Mouse (Mus musculus): ENCODE data around the gene Atg2a.
A peak's percentile ranks its signal among the peaks of the same experiment; 100 is the strongest.

Atg2a gene

GRCm38 (mm10) chr19:6247526-6248300 lies 6.2 kb downstream of the Atg2a start:
- DNase-seq: no peak

DNA sequence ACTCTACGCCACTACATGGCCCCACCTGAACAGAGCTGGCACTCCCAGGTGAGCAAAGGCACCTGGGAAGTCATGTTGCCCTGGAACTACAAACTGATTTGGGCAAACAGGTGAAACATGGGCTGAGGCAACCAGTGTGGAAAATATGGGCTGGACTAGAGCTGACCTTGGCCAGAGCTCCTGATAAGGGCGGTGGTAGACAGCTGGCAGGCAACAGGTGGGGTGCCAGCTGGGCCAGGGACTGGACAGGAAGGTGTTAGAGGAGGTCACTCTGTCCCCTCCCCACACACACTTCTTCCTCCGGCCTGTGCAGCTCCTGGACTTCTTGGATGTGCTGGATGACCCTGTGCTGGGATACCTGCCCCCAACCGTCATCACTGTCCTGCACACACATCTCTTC lies 11.6 kb downstream of the Atg2a start:
- no peak for DNase-seq

GRCm38 (mm10) chr19:6260428-6260827 lies 19.0 kb downstream of the Atg2a start:
- peak; percentile 58 to 70 for DNase-seq

GRCm38 (mm10) chr19:6260946-6261345 lies 19.5 kb downstream of the Atg2a start:
- peak in 1 of 2 experiments; percentile 44 for DNase-seq

DNA sequence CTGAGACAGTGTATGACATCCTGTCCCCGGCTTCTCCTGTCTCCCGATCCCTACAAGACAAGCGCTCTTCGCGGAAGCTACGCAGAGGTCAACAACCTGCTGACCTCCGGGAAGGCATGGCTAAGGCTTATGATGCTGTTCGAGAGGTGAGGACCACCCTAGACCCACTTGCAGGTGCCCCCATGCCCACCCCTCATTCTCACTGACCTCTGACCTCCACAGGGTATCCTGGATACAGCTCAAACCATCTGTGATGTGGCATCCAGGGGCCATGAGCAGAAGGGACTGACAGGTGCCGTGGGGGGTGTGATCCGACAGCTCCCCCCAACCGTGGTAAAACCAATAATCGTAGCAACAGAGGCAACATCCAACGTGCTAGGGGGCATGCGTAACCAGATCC lies 19.9 kb downstream of the Atg2a start:
- no peak for DNase-seq

- DNase-seq: peak; percentile 71 to 87
Observed at GRCm38 (mm10) chr19:6262222-6262621, 20.8 kb downstream of the Atg2a start.

DNA sequence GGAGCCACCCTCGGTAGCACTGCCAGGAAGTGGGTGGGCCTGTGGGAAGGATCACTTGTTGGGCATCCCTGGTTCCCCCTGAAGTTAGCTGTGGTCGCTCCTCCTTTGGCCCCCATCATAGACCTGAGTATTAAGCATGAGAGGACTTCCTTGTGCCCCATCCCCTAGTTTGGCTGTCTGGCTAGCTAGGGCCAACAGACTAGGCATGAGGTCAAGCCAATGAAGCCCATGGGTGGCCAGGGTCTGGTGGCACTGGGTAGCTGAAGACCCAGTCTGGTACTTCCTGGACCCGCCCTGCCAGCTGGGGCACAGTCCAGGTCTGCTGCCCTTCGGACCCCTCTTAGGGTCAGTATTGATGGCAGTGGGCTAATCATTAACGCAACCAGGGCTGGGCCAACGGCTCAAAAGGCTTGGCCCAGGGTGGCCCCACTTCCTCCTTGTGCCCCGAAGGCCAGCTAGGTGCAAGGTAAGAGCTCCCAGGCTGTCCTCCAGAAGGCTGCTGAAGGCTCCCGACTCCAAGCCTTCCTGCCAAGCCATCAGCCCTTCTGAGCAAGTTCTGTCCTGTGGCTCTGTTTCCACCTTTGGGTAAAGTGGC lies 21.5 kb downstream of the Atg2a start:
- DNase-seq: peak; percentile 86 to 90

- peak in 1 of 2 experiments; percentile 63 for DNase-seq
Observed at GRCm38 (mm10) chr19:6264200-6264599, 22.7 kb downstream of the Atg2a start.

DNA sequence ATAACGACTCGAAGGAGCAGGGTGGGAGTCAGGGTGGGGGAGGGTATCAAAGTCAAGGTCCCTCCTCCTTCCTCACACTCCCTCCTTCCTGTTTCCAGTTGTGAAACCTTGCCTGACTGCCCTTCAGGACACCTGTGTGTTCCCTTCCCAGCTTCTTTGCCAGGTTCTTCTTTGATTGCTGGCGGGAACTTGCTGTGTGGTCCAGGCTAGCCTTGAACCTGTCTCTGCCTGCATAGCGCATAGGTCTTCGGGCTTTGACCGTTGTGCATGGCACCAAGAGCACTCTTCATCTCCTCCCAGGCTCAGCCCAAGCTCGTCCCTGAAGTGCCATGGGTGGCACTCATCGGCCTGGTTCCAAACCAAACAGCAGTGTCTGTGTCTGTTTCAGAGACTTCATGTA lies 23.5 kb downstream of the Atg2a start:
- no peak for DNase-seq

- DNase-seq: peak in 1 of 2 experiments; percentile 36
Observed at GRCm38 (mm10) chr19:6265727-6266182, 24.3 kb downstream of the Atg2a start.

DNA sequence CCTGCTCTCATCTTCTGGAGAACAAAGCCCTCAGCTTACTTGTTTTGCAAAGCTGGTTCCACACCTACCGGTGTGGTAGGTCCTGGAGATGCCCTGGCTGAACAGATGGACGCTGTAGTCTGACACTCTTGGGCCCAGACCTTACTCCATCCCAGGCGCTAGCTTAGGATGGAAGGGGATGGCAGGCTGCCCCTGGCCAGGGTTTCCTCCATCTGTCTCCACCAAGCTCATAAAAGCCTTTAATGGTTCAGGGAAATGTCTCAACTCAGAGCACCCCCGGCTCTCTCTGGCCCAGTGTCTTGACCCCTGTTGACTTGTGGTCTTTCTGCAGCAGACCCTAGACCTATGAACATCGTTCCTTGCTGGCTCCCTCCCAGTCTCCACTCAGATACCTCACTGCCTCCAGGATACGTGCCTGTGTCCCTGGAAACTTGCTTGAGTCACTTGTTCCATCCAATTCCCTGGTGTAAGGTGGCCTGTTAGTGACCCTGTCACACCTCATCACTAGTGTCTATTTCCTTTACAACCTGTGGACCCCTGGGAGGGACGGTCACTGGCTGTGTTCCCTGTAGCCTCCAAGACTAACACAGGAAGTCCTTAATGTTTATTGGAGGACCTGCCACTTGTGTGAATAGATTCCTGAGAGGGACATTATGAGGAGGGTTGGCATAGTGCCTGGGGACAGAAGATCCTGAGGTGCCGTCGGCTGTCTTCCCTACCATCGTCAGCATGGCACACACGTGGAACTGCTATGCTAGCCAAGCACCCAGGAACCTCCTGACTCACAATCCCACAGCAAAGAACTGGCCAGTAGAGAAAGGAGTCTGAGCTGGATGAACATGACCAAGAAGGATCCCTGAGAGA lies 26.1 kb downstream of the Atg2a start:
- peak; percentile 56 to 63 for DNase-seq

DNA sequence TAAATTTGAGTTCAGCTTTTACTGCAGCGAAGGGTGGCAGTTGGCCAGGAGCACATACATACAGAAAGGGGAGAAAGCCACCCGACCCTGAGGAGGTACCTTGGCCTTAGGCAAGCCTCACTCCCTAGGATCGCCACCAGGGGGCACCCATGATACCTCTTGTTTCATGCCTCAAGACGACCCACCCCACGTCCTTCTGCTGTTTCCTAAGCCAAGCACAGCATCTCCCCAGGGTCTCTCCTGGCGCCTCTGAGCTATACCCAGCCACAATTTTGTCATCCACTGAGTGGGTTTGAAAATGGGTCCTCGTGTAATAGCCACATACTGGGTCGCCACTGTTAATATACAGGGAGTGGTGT lies 26.7 kb downstream of the Atg2a start:
- peak; percentile 89 to 94 for DNase-seq

- DNase-seq: no peak
Observed at GRCm38 (mm10) chr19:6268670-6269132, 27.2 kb downstream of the Atg2a start.

DNA sequence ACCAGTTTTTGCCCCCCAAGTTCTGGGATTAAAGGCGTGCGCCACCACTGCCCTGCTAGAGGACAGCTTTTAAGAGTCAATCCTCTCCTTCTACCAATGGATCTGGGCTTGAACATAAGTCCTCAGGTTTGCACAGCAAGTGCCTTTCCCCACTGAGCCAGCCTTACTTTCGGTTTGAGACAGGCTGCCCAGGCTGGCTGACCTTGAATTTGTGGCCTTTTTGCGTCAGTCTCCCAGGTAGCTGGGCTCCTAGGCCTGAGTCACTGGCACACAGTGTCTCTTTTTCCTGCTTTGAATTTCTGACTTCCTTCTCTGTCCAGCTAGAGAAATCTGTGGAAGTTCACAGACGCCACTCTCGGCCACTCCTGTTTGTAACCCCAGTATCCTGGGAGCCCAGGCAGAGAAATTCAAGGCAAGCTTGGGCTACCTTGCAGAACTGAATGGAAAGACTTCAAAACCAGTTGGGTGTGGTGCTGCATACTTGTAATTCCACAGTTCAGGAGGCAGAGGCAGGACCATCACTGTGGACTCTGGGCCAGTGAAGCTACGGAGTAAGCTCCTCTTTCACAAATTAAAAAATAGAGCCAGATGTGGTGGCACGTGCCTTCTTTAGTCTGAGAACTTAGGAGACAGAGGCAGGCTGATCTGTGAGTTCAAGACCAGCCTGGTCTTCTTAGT lies 28.5 kb downstream of the Atg2a start:
- peak in 1 of 2 experiments; percentile 31 for DNase-seq

DNA sequence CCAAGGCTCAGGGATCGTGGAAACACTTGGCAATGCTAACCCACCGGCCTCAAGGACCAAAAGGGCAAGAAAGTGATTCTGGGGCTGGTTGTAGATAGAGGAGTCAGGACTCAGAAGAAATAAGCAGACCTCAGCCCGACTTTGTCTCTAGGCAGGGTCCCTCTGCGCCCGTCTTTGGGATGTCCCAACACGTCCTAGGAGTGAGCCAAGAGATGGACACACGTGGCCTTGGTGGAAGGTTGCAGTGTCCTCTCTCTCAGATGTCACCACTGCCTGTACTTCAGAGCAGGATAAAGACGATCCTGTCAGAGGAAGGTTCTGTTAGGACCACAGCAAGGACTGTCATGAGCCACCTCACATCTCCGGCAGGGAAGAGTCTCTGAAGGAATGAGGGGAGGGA lies 29.2 kb downstream of the Atg2a start:
- DNase-seq: no peak

DNA sequence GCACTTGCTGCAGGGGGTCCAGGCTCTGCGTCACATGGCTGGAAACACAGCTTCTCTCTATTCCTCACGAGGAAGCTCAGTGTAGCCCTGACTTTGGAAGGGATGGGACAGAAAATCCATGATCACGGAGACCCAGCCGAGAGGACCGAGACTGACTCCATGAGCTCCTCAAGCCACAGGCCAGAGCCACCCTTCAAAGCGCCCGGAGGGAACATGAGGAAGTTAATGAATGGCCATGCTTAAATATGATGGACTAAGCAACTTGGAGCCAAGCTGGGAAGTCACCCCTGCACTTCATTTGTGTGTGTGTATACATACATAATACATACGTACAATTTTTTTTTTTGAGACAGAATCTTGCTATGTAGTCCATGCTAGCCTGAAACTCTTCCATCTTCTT lies 29.7 kb downstream of the Atg2a start:
- peak; percentile 56 to 61 for DNase-seq

DNA sequence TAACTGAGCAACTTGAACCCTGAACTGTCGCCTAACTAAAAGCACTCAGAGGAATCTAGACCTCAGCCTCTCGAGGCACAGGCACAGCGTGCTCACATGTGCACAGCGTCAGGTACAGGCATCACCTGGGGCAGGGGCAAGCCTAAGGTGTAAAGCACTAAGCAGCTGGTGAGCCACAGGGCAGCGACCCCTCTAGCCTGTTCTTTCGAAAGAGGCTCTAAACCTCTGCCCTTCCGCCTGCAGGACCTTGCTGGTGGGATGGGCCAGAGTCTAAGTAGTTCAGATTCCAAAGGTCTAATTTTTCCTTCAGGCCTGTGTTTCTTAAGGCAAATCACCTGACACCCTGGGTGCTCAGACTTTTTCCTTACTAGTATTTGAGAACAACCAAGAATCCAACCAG lies 30.6 kb downstream of the Atg2a start:
- DNase-seq: peak; percentile 74 to 88

- no peak for DNase-seq
Observed at GRCm38 (mm10) chr19:6272738-6273137, 31.3 kb downstream of the Atg2a start.

DNA sequence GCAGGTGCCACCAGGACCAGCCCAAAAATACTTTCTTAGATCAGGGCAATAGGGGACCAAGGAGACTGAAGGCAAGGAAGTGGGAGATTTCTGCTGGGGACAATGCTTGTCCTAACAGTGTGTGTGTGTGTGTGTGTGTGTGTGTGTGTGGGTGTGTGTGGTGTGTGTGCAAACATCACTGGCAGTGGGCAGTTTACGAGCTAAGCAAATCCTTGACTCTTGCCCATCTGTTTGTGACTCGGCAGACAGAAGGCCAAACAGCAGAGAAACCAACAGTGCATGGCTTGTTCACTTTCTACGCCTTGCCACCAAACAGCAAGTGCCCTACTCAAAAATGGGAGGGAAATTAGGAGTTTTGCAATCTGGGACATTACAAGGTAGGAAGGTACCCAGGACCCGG lies 32.1 kb downstream of the Atg2a start:
- no peak for DNase-seq

DNA sequence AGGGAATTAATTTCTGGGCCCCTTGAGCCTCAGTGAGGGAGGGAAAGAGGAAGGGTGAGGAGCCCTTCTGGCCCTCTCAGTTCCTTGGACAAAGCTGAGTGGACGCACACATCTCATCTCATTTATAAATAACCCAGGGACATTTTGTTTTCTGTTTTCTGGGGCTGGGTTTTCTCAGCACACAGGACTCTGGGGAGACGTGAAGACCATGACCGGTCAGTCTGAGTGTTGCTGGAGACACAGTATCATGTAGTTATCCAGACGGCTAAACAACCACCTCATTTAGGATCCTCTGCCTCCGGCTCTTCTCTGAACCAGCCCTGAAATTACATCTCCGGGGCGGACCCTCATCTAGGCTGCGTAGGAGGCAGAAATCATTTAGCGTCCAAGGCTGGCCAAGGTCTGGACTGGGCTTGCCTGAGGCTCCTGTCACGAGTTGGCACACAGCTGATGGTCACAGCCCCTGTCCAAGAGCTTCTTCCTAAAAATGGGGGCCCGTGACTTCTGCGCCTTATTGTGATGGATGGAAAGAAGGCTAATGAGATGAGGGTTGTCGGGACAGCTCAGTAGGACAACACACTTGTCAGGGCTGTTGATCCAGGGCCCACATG lies 32.6 kb downstream of the Atg2a start:
- DNase-seq: no peak

GRCm38 (mm10) chr19:6275740-6276389 lies 34.4 kb downstream of the Atg2a start:
- DNase-seq: peak in 1 of 2 experiments; percentile 36

All from kidney, postnatal 36 days (tissue).